Mouse (Mus musculus) lung, postnatal 0 days (tissue): ENCODE measurements around the gene Hoxa3. TPM values are rescaled to one million over a fixed set of nuclear protein-coding genes. Genes with fewer than 3 reads are reported as not detected.

Experiments
- ATAC-seq: fragments of 200-750 bp; cut with Nextera tagmentation; 2 replicates; pipeline ENCODE4 v1.8.0; 2017; ENCODE audit warnings: moderate library complexity
- DNase-seq: peaks from one replicate; pipeline ENCODE4 v3.0.0-alpha.2; 2016; ENCODE audit warnings: low spot score
- H3K27ac ChIP-seq: fragments of 300-500 bp; sonication (generic); 2 replicates; pipeline ENCODE4 v1.5.1; 2014; ENCODE audit warnings: antibody characterized with exemption, mild to moderate bottlenecking, low read length, mixed read lengths
- H3K27me3 ChIP-seq: fragments of 300-500 bp; sonication (generic); replicated peaks from 2 replicates; pipeline ENCODE4 v1.6.1; 2014; ENCODE audit warnings: low read length, mixed read lengths; ENCODE audit not compliant: insufficient read depth
- H3K36me3 ChIP-seq: fragments of 300-500 bp; sonication (generic); 2 replicates; pipeline ENCODE4 v1.6.1; 2014; ENCODE audit warnings: low read length, mixed read lengths; ENCODE audit not compliant: insufficient read depth
- H3K4me1 ChIP-seq: fragments of 300-500 bp; sonication (generic); 2 replicates; pipeline ENCODE4 v1.6.1; 2014; ENCODE audit warnings: antibody characterized with exemption, low read depth, low read length, mixed read lengths; ENCODE audit not compliant: insufficient read depth
- H3K4me2 ChIP-seq: fragments of 300-500 bp; sonication (generic); replicated peaks from 2 replicates; pipeline ENCODE4 v1.6.1; 2014; ENCODE audit warnings: low read depth, mild to moderate bottlenecking, low read length, moderate library complexity, mixed read lengths
- H3K4me3 ChIP-seq: fragments of 300-500 bp; sonication (generic); 2 replicates; pipeline ENCODE4 v1.5.1; 2014; ENCODE audit warnings: low read depth, low read length
- H3K9ac ChIP-seq: fragments of 300-500 bp; sonication (generic); replicated peaks from 2 replicates; pipeline ENCODE4 v1.6.1; 2014; ENCODE audit warnings: low read depth, mild to moderate bottlenecking
- H3K9me3 ChIP-seq: fragments of 300-500 bp; sonication (generic); 2 replicates; pipeline ENCODE4 v1.6.1; 2016; ENCODE audit warnings: low read length, mixed read lengths
- CTCF ChIP-seq: IDR thresholded peaks from 2 replicates; pipeline ENCODE4 v1.5.1; 2016; ENCODE audit warnings: antibody characterized with exemption, mild to moderate bottlenecking
- EP300 ChIP-seq: IDR thresholded peaks from 2 replicates; pipeline ENCODE4 v1.6.1; 2016; ENCODE audit warnings: antibody characterized with exemption, mild to moderate bottlenecking, control low read depth
- WGBS: fragments of 180-500 bp; shearing (Covaris S2); extraction: QIAGEN DNeasy Blood & Tissue Kit; methylation state at CpG from one replicate; pipeline ENCODE4 v1.1.7; 2014; 5-methylcytosine and 5-hydroxymethylcytosine counted together
- microRNA counts: library from miRNA; unstranded; fragments of <30 nt; microRNA quantifications from one replicate; lab custom pipeline; 2015
- microRNA-seq: library from miRNA; unstranded; fragments of <30 nt; microRNA quantifications from one replicate; pipeline ENCODE4, GENCODE M21; 2016
- polyA plus RNA-seq: library from polyadenylated mRNA; unstranded; fragments of >200 nt; fragmentation: Nextera tagmentation; extraction: Ambion mirVana; gene quantifications from 2 replicates; pipeline ENCODE4 v1.2.1, GENCODE M21; 2015

Gene Hoxa3
- polyA plus RNA-seq, 1 experiment from 2014 or later, result 4.3 TPM

- H3K4me1 ChIP-seq, result no peaks in the 10 kb centered on the region
- no peak overlapping the region for H3K9ac ChIP-seq
- H3K4me3 ChIP-seq, result no peak overlapping the region
- WGBS, result 68% methylated on average over 4 of the region's 4 CpGs
- H3K27me3 ChIP-seq, result 0 out of 2 replicates have a peak, but pooled peaks cover 5% of the 10 kb centered on the region
- peaks cover 4% of the 10 kb centered on the region; the same call in 1 of the 2 replicates for H3K9me3 ChIP-seq
- ATAC-seq (no peak), DNase-seq (no peak)
- no peaks in the 10 kb centered on the region for H3K36me3 ChIP-seq
- TF ChIP-seq EP300 (no peak), CTCF (no peak)
- no peak overlapping the region for H3K4me2 ChIP-seq
- no peak overlapping the region for H3K27ac ChIP-seq
Measured at GRCm38 (mm10) chr6:52123673-52124072, 89.5 kb downstream of the Hoxa3 start.

DNA sequence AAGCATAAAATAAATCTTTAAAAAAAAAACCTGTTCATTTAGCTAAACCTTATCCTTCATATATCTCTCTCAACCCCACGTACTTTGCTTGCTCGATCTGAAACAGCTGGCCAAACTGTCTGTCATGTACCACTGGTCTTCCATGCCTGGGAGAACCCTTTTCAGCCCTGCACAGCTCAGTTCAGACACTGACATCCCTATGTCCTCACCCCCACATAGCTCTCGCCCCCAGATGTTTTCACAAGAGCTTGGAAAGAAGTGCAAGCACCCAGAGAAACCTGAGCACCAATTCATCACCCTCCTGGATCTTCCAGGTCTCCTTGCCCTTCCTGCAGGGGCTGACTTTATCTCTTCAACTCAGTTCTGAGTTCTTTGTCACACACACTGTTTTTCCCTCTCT lies 92.0 kb downstream of the Hoxa3 start:
- no peak for TF ChIP-seq CTCF
- no peak for TF ChIP-seq EP300
- Histone ChIP-seq H3K4me3 (no peak overlapping the region), H3K9me3 (no peaks in the 10 kb centered on the region), H3K27me3 (0 out of 2 replicates have a peak, but pooled peaks cover 5% of the 10 kb centered on the region), H3K27ac (no peak overlapping the region), H3K4me1 (no peaks in the 10 kb centered on the region), H3K36me3 (no peaks in the 10 kb centered on the region), H3K9ac (no peak overlapping the region), H3K4me2 (no peak overlapping the region)
- WGBS, result 56% methylated on average over 3 of the region's 3 CpGs
- ATAC-seq, result no peak
- no peak for DNase-seq

MicroRNA genes within 50 kb of the gene (microRNA counts, 519-probe panel; counts per million panel counts)
- microRNA mmu-miR-196b (lab: Ali Mortazavi, UCI), result not detected

Small RNA genes lying within 50 kb of the gene (microRNA-seq; reads per million reads assigned to microRNA genes)
- 9.5 reads per million, percentile 22 among the genes with 10 or more reads in this experiment for gene Mir196b

Other genes starting within 250 kb of the Hoxa3 start
- 78.5 and 82.9 TPM in 2 replicates for gene Skap2, start 200.8 kb downstream of the Hoxa3 start, polyA plus RNA-seq
- gene Hoxa1, start 55.0 kb downstream of the Hoxa3 start, polyA plus RNA-seq, result 0.65 and 1.0 TPM in 2 replicates
- gene Hoxa2, start 48.5 kb downstream of the Hoxa3 start, polyA plus RNA-seq, result 7.2 and 8.2 TPM in 2 replicates
- 1.5 and 1.6 TPM in 2 replicates for gene 5730596B20Rik, start 35.8 kb downstream of the Hoxa3 start, polyA plus RNA-seq
- gene Hoxa4, start 21.6 kb downstream of the Hoxa3 start, polyA plus RNA-seq, result 3.7 and 3.9 TPM in 2 replicates
- 39.7 and 40.3 TPM in 2 replicates for gene Hoxa5, start 8.7 kb downstream of the Hoxa3 start, polyA plus RNA-seq
- gene Hoxa6, start 4.6 kb downstream of the Hoxa3 start, polyA plus RNA-seq, result 0.95 and 1.1 TPM in 2 replicates
- gene Gm28308, start within 50 bp of the Hoxa3 start, polyA plus RNA-seq, result not detected in 2 replicates
- 7.5 and 8.7 TPM in 2 replicates for gene Hoxa7, start 8.5 kb upstream of the Hoxa3 start, polyA plus RNA-seq
- 0.06 and 0.07 TPM in 2 replicates for gene Hoxa9, start 17.8 kb upstream of the Hoxa3 start, polyA plus RNA-seq
- gene Hoxa10, start 27.5 kb upstream of the Hoxa3 start, polyA plus RNA-seq, result not detected in 2 replicates
- not detected in 2 replicates for gene Hoxa11, start 32.5 kb upstream of the Hoxa3 start, polyA plus RNA-seq
- 0.12 TPM in 1 of 2 replicates, not detected in the other for gene Hoxa13, start 47.5 kb upstream of the Hoxa3 start, polyA plus RNA-seq
- gene Evx1, start 100.2 kb upstream of the Hoxa3 start, polyA plus RNA-seq, result not detected in 2 replicates